Mouse (Mus musculus) thymus, postnatal 0 days (tissue): ENCODE measurements around the gene Aldh5a1. TPM values are rescaled to one million over a fixed set of nuclear protein-coding genes. Genes with fewer than 3 reads are reported as not detected.
A peak's percentile ranks its signal among the peaks of the same experiment; 100 is the strongest.

Experiments used
- DNase-seq: peaks from one replicate; pipeline ENCODE4 v3.0.0-alpha.2; 2015; ENCODE audit warnings: low spot score
- polyA plus RNA-seq: library from polyadenylated mRNA; unstranded; fragments of >200 nt; fragmentation: Nextera tagmentation; extraction: Ambion mirVana; gene quantifications from 2 replicates; pipeline ENCODE4 v1.2.1, GENCODE M21; 2015

The Aldh5a1 gene
- polyA plus RNA-seq, 1 experiment from 2014 or later: 1.2 TPM

GRCm38 (mm10) chr13:24867789-24868188 is 69.7 kb downstream of the Aldh5a1 start:
- no peak for DNase-seq

GRCm38 (mm10) chr13:24866430-24867402 is 70.7 kb downstream of the Aldh5a1 start:
- no peak for DNase-seq

- DNase-seq: peak; percentile 63
Measured at GRCm38 (mm10) chr13:24862520-24862919, 74.9 kb downstream of the Aldh5a1 start.

GRCm38 (mm10) chr13:24862021-24862420 is 75.4 kb downstream of the Aldh5a1 start:
- DNase-seq: no peak

GRCm38 (mm10) chr13:24861084-24861483 is 76.4 kb downstream of the Aldh5a1 start:
- no peak for DNase-seq

- no peak for DNase-seq
Measured at GRCm38 (mm10) chr13:24859115-24859514, 78.3 kb downstream of the Aldh5a1 start.

Other genes with a start within 250 kb of the Aldh5a1 start
- not detected in 2 replicates for gene Armh2, start 196.4 kb downstream of the Aldh5a1 start, polyA plus RNA-seq
- gene Gmnn, start 175.7 kb downstream of the Aldh5a1 start, polyA plus RNA-seq: 160 and 170 TPM in 2 replicates
- 21.6 and 25.6 TPM in 2 replicates for gene BC005537, start 136.0 kb downstream of the Aldh5a1 start, polyA plus RNA-seq
- gene Acot13, start 106.1 kb downstream of the Aldh5a1 start, polyA plus RNA-seq: 119 and 129 TPM in 2 replicates
- gene Tdp2, start 106.0 kb downstream of the Aldh5a1 start, polyA plus RNA-seq: 54.3 and 60.2 TPM in 2 replicates
- 0.03 and 0.09 TPM in 2 replicates for gene D130043K22Rik, start 92.5 kb downstream of the Aldh5a1 start, polyA plus RNA-seq
- 0.47 and 0.54 TPM in 2 replicates for gene Gpld1, start 5.5 kb upstream of the Aldh5a1 start, polyA plus RNA-seq
- 18.6 and 24.6 TPM in 2 replicates for gene Mrs2, start 82.7 kb upstream of the Aldh5a1 start, polyA plus RNA-seq
- gene Dcdc2a, start 118.3 kb upstream of the Aldh5a1 start, polyA plus RNA-seq: 0.57 and 0.60 TPM in 2 replicates